Mouse (Mus musculus) erythroblast, embryonic 14.5 days (primary cell): ENCODE measurements around the gene Rbm17.

Source experiments
- GATA1 ChIP-seq: IDR thresholded peaks from 2 replicates; pipeline ENCODE4 v1.6.1; 2012; ENCODE audit warnings: low read length, inconsistent platforms, mixed read lengths
- TAL1 ChIP-seq: IDR thresholded peaks from 3 replicates; pipeline ENCODE4 v1.6.1; 2012; ENCODE audit warnings: low read length, inconsistent platforms, mixed read lengths

GRCm38 (mm10) chr2:11564768-11565167 lies 39.2 kb downstream of the Rbm17 start:
- TF ChIP-seq GATA1 (no peak), TAL1 (no peak)
